Mouse (Mus musculus) urinary bladder, postnatal 4 days (tissue): ENCODE results near the gene Calu.

Source experiments
- DNase-seq, 2 experiments: peaks; one replicate each; pipeline ENCODE4 v3.0.0; 2021 to 2022; ENCODE audit warnings: low spot score in 2 of 2

Gene Calu

DNA sequence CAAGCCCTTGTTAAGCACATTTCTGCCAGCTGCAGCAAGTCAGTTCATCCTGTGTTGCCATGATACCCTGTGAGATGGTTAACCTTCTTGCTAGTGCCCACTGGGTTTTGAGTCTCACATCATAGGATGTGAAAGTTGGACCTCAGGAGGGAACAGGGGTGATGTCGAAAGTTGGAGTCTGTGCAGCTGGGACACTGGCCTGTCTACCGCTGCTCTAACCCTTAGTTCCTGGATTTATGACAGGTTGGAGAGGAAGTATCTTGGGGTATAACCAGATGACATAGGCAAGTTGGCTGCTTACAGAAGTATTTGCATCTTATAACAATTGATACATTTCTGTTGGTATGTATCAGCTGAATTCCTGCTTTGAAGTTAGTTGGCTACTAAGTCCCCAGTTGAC lies 72.7 kb downstream of the Calu start:
- DNase-seq: no peak

DNA sequence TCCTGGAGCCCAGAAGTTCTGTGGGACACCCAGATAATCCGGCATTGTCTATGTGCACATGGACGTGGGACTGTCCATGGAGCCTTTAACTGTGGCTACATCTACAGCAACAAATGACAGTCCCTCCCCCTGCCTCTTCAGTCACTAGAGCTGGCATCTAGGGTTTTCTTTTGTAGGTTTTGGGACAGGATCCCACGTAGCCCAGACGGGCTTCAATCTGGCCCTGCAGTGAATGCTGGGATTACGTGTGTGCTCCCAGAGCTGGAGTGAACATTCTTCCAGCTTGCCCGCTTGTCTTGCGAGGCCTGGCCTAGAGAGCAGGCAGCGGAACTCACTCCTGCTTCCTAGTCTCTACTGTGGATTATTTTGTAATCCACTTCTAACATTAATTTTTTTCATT lies 77.2 kb downstream of the Calu start:
- DNase-seq: no peak

DNA sequence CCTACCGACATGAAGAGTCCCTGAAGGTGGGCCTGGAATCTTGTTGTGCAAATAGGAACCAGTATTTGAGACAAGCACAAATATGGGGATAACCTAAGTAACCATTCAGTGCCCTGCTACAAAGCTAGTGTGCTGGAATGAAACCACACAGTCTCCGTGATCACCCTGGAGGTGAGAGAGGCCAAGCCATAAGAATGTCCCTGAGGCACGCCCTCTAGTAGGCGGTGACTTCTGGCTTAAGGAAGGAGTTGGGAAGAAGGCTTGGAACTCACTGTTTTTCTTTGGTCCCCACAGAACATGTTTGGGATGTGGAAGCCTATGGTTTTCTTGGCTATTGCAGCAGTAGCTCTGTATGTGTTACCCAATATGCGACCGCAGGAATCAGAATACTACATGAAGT lies 78.5 kb downstream of the Calu start:
- DNase-seq: no peak
